Mouse (Mus musculus): ENCODE measurements at regions not wholly inside any gene's neighbourhood (a gene's known extent, or its start where the extent isn't known, plus 50 kb on each side); places are given as distances from the start of the nearest gene placed in this dataset. TPM values are rescaled to one million over a fixed set of nuclear protein-coding genes. Genes with fewer than 3 reads are reported as not detected.
A peak's percentile ranks its signal among the peaks of the same experiment; 100 is the strongest.

DNA sequence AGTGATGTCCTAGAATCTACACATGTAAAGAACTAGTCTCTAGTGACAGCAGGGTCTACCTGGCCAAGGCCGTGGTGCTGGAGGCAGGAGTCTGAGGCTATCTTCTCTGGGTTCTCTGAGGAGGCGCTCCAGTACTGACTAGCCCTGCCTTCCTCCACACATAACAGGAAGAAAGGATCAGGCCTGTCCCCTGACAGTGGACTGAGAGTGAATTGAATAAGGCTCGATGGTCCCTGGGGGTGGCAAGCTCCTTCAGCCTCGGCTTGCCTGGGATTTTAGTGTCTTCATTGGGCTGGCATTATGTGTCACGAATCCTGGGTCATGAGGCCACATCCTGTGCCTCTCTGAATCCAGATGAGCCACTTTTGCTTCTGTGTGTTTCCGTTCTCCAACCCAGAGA, 50.9 kb upstream of the Dlk1 start:
- DNase-seq (no peak), ATAC-seq (peak; percentile 4; the same call in 1 of the 2 replicates)
- Histone ChIP-seq H3K4me1 (ENCODE audit: insufficient read depth) (peaks cover 5% of the 10 kb centered on the region; the same call in 1 of the 2 replicates), H3K4me3 (ENCODE audit: low read depth, low read length) (no peak overlapping the region), H3K27ac (ENCODE audit: low read depth) (peak overlapping the region; percentile 45), H3K4me2 (ENCODE audit: low read depth, low read length) (no peak overlapping the region), H3K27me3 (ENCODE audit: insufficient read depth, low read length) (no peaks in the 10 kb centered on the region), H3K9ac (replicated peaks) (no peak overlapping the region), H3K9me3 (ENCODE audit: low read length) (no peaks in the 10 kb centered on the region), H3K36me3 (replicated peaks; ENCODE audit: insufficient read depth, low read length) (no peaks in the 10 kb centered on the region)
- 74% methylated on average over 6 of the region's 6 CpGs for WGBS (ENCODE audit: insufficient replicate concordance)
- TF ChIP-seq EP300 (IDR thresholded peaks at IDR 0.05; ENCODE audit: low read depth), result no peak
- no peak for TF ChIP-seq CTCF (IDR thresholded peaks at IDR 0.05; ENCODE audit: low read depth)

DNA sequence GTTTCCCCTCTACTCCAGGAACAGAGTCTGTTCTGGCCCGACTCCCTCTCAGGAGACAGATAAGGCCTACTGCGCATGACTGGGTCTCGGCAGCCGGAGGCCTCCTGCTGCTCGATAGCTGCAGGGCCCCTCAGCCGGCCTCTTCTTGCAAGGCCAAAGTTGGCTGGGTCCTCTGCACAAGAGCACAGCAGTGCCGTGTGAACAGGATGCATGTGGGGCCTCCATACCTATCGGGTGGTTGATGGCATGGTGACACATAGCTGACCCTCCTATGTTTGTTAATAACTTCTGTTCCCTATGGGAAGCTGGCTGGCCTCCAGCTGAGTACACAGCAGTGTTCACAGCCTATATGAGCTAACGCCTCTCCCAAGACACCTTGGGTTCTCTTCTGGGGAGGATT, 50.4 kb upstream of the Dlk1 start:
- Histone ChIP-seq H3K27me3 (ENCODE audit: insufficient read depth, low read length) (no peaks in the 10 kb centered on the region), H3K9ac (replicated peaks) (no peak overlapping the region), H3K9me3 (ENCODE audit: low read length) (no peaks in the 10 kb centered on the region), H3K27ac (ENCODE audit: low read depth) (peak overlapping the region; percentile 45), H3K4me1 (ENCODE audit: insufficient read depth) (peaks cover 5% of the 10 kb centered on the region; the same call in 1 of the 2 replicates), H3K4me3 (ENCODE audit: low read depth, low read length) (no peak overlapping the region), H3K4me2 (ENCODE audit: low read depth, low read length) (no peak overlapping the region), H3K36me3 (replicated peaks; ENCODE audit: insufficient read depth, low read length) (no peaks in the 10 kb centered on the region)
- 22% methylated on average over 9 of the region's 9 CpGs for WGBS (ENCODE audit: insufficient replicate concordance)
- TF ChIP-seq EP300 (IDR thresholded peaks at IDR 0.05; ENCODE audit: low read depth), result no peak
- no peak for TF ChIP-seq CTCF (IDR thresholded peaks at IDR 0.05; ENCODE audit: low read depth)
- DNase-seq, result peak; percentile 44
- ATAC-seq, result peak; percentile 63

Small RNAs in the stretch of these regions (microRNA-seq; reads per million reads assigned to microRNA genes)
- gene Gm22234 (not detected), gene Gm25297 (not detected)

All from liver, postnatal 0 days (tissue).